Mouse (Mus musculus) cerebellum, postnatal 14 days (tissue): Measurements from ENCODE around the gene Mrpl4.
"Not testable (repeated sequence)": the region's sequence is repeated elsewhere in the genome, so short reads cannot be mapped to it uniquely, and the experiment has no call there.

ENCODE experiments used
- DNase-seq, 2 experiments: peaks; one replicate each; pipeline ENCODE4 v3.0.0; 2021; ENCODE audit warnings: mixed read lengths in 2 of 2

Gene Mrpl4

DNA sequence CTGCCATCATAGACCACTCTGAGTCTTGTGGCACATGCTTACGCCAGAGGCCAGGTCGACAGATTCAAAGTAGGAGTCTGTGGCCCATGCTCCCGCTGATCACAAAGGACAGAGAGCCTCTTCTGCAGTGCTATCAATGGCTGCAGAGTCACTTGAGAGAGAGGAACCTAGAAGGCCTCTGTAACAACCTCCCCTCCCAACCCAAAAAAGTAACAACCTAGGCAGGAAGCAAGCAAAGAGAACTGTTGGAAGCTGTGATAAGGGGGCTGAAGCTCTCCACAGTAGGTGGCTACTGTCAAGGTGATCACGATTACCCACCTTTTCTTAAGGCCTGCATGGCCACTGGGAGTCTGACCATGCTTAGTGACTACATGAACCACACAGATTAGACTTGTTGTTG lies 41.0 kb downstream of the Mrpl4 start:
- DNase-seq = no peak

DNA sequence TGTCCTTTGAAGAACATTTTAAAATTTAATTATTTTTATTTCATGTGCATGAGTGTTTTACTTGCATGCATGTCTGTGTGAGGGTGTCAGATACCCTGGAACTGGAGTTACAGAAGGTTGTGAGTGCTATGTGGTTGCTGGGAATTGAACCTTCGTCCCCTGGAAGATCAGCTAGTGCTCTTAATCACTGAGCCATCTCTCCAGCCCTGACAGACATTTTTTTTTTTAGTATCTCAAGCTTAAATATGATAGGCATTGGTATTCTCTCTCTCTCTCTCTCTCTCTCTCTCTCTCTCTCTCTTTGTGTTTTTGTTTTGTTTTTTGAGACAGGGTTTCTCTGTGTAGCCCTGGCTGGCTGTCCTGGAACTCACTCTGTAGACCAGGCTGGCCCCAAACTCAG lies 42.2 kb downstream of the Mrpl4 start:
- not testable (repeated sequence) for DNase-seq

DNA sequence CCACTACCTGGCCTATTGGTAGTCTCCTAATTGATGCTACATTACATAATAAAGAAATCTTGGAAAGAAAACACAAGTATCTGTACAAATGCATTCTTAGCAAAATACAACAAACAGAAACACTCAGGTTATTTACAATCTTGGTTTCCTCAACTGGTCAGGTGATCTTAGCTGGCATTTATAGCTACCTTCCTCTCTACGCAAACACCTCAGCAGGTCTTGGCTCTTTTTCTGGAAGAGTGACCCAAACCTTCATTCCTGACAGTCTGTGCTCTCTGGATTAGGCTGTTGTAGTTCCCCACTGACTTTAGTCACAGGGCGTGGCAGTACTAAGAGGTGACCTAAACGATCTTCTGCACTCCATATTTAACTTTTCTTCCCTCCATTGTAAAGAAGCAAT lies 42.7 kb downstream of the Mrpl4 start:
- DNase-seq = no peak

DNA sequence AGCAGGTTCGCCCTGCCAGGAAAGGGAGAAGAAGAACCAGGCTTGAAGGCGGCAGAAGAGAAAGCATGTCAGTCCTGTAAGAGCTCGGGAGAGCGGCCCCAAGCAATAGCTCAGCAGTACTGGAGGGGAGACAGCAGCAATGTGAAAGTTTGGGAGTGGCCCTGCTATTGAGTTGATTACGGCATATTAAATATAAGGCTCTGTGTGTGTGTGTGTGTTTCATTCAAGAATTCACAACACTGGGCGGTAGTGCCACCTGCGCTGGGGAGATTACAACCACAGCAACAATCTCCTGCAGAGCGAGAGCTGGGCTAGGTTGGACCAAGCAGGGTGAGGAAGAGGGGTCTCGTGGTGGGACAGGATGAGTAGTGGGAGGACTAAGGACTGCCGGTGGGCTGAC lies 49.0 kb downstream of the Mrpl4 start:
- DNase-seq = no peak
